Mouse (Mus musculus) kidney, postnatal 36 days (tissue): ENCODE measurements around the gene Nsd2.

Experiments used
- DNase-seq, 2 experiments: peaks; one replicate each; pipeline ENCODE4 v3.0.0; 2021 to 2022; ENCODE audit warnings: mixed read lengths in 2 of 2

Nsd2 gene

GRCm38 (mm10) chr5:33819876-33820732 is at the start of gene Nsd2:
Nsd2 (plus strand) TSS chr5:33820725.
- DNase-seq: peak; percentile 90 to 93

- DNase-seq: no peak
These were observed 43.3 kb upstream of the Nsd2 start for GRCm38 (mm10) chr5:33777195-33777594.

- DNase-seq: no peak
These were observed 38.6 kb upstream of the Nsd2 start for GRCm38 (mm10) chr5:33781964-33782344.

GRCm38 (mm10) chr5:33782345-33782998 is 38.1 kb upstream of the Nsd2 start, which contains the start of gene Letm1:
Letm1 (minus strand) TSS chr5:33782817.
- DNase-seq: peak; percentile 96 to 97

- DNase-seq: no peak
These were observed 37.5 kb upstream of the Nsd2 start for GRCm38 (mm10) chr5:33782999-33783390.

- DNase-seq: no peak
These were observed 28.4 kb upstream of the Nsd2 start for GRCm38 (mm10) chr5:33791912-33792643.

- no peak for DNase-seq
These were observed 17.2 kb upstream of the Nsd2 start for GRCm38 (mm10) chr5:33803337-33803736.

GRCm38 (mm10) chr5:33811519-33811918 is 9.0 kb upstream of the Nsd2 start:
- no peak for DNase-seq

GRCm38 (mm10) chr5:33816008-33816725 is 4.4 kb upstream of the Nsd2 start:
- DNase-seq: no peak

GRCm38 (mm10) chr5:33818104-33818503 is 2.4 kb upstream of the Nsd2 start:
- no peak for DNase-seq

- peak in 1 of 2 experiments; percentile 3 for DNase-seq
These were observed 1.2 kb upstream of the Nsd2 start for GRCm38 (mm10) chr5:33819141-33819875.

GRCm38 (mm10) chr5:33820733-33821621 is 452 bp downstream of the Nsd2 start:
- DNase-seq: peak; percentile 68 to 84

- DNase-seq: no peak
These were observed 1.4 kb downstream of the Nsd2 start for GRCm38 (mm10) chr5:33821901-33822427.

GRCm38 (mm10) chr5:33822456-33822855 is 1.9 kb downstream of the Nsd2 start:
- DNase-seq: no peak

GRCm38 (mm10) chr5:33826001-33826400 is 5.5 kb downstream of the Nsd2 start:
- DNase-seq: no peak

GRCm38 (mm10) chr5:33828107-33828506 is 7.6 kb downstream of the Nsd2 start:
- DNase-seq: no peak

GRCm38 (mm10) chr5:33829958-33830357 is 9.4 kb downstream of the Nsd2 start:
- no peak for DNase-seq

GRCm38 (mm10) chr5:33830832-33831231 is 10.3 kb downstream of the Nsd2 start:
- peak in 1 of 2 experiments; percentile 52 for DNase-seq

GRCm38 (mm10) chr5:33841331-33841730 is 20.8 kb downstream of the Nsd2 start:
- no peak for DNase-seq

GRCm38 (mm10) chr5:33842549-33842948 is 22.0 kb downstream of the Nsd2 start:
- DNase-seq: no peak

- no peak for DNase-seq
These were observed 30.9 kb downstream of the Nsd2 start for GRCm38 (mm10) chr5:33851466-33851865.
